In genomic region chr17:84752286-84752685, GRCm38 (mm10) we compare ENCODE assay signal across 22 mouse cellular contexts. TPM values are rescaled to one million over a fixed set of nuclear protein-coding genes. Genes with fewer than 3 reads are reported as not detected.
DNase-seq lines count a peak whose midpoint lies in the region; ATAC-seq lines count a peak whose summit lies in the region.
"Had no signal": no experiment of that assay in that cellular context is flagged by ENCODE, and none has a peak within 500 bp of the region (broad histone marks: within the 10 kb centered on the region; RNA-seq: fewer than 3 reads in every experiment).

No protein-coding gene starts in this region.

- H3K4me3 ChIP-seq in heart, embryonic 13.5 days = no peak overlapping the region
- no peak overlapping the region for H3K4me3 ChIP-seq in midbrain, embryonic 12.5 days
- no peak overlapping the region for H3K4me3 ChIP-seq in midbrain, embryonic 10.5 days
- no peak overlapping the region for H3K4me3 ChIP-seq in intestine, embryonic 15.5 days (replicated peaks)
- no peak overlapping the region for H3K4me3 ChIP-seq in midbrain, embryonic 16.5 days (ENCODE audit: low read depth, low read length)
- H3K4me3 ChIP-seq: liver, embryonic 12.5 days had no signal

- H3K27me3 ChIP-seq in heart, embryonic 13.5 days (replicated peaks) = no peaks in the 10 kb centered on the region
- H3K27me3 ChIP-seq in midbrain, embryonic 12.5 days = no peaks in the 10 kb centered on the region
- no peaks in the 10 kb centered on the region for H3K27me3 ChIP-seq in midbrain, embryonic 10.5 days (ENCODE audit: low read depth, poor library complexity, severe bottlenecking)
- H3K27me3 ChIP-seq in intestine, embryonic 15.5 days (replicated peaks) = no peaks in the 10 kb centered on the region
- no peaks in the 10 kb centered on the region for H3K27me3 ChIP-seq in midbrain, embryonic 16.5 days (ENCODE audit: control insufficient read depth, insufficient read depth, low read depth, low read length)
- H3K27me3 ChIP-seq: liver, embryonic 12.5 days; Patski had no signal

- H3K9ac ChIP-seq in heart, embryonic 13.5 days = no peak overlapping the region
- H3K9ac ChIP-seq in midbrain, embryonic 12.5 days (replicated peaks) = no peak overlapping the region
- no peak overlapping the region for H3K9ac ChIP-seq in intestine, embryonic 15.5 days
- H3K9ac ChIP-seq in midbrain, embryonic 16.5 days (ENCODE audit: low read depth, low read length) = no peak overlapping the region
- H3K9ac ChIP-seq: liver, embryonic 12.5 days; liver, postnatal 0 days had no signal

- H3K9me3 ChIP-seq in heart, embryonic 13.5 days = no peaks in the 10 kb centered on the region
- no peaks in the 10 kb centered on the region for H3K9me3 ChIP-seq in midbrain, embryonic 12.5 days
- H3K9me3 ChIP-seq in midbrain, embryonic 10.5 days (replicated peaks) = no peaks in the 10 kb centered on the region
- H3K9me3 ChIP-seq in intestine, embryonic 15.5 days = no peaks in the 10 kb centered on the region
- H3K9me3 ChIP-seq in midbrain, embryonic 16.5 days (replicated peaks; ENCODE audit: control insufficient read depth, low read length, poor library complexity, severe bottlenecking) = no peaks in the 10 kb centered on the region
- H3K9me3 ChIP-seq: liver, embryonic 12.5 days had no signal

- no peak overlapping the region for H3K4me2 ChIP-seq in heart, embryonic 13.5 days
- no peak overlapping the region for H3K4me2 ChIP-seq in midbrain, embryonic 12.5 days (replicated peaks)
- H3K4me2 ChIP-seq in intestine, embryonic 15.5 days (replicated peaks) = no peak overlapping the region
- H3K4me2 ChIP-seq in midbrain, embryonic 16.5 days (ENCODE audit: low read length) = no peak overlapping the region
- H3K4me2 ChIP-seq: liver, embryonic 12.5 days had no signal

- DNase-seq in heart, adult 9 months (ENCODE audit: low spot score in 2 of 2) = no peak
- no peak for DNase-seq in midbrain, embryonic 10.5 days (ENCODE audit: low spot score)
- DNase-seq in frontal cortex, postnatal 14 days (ENCODE audit: low spot score in 2 of 2) = no peak
- DNase-seq: adrenal gland, postnatal 10 days; cerebellum, adult 8-10 months; cerebellum, postnatal 25 days; gastrocnemius, postnatal 25 days; heart, adult 18-20 months; heart, postnatal 14 days; kidney, adult 11 months; layer of hippocampus, postnatal 36 days; left cerebral cortex, postnatal 4 days; liver, postnatal 0 days; lung, postnatal 36 days; right cerebral cortex, adult 18-20 months had no signal

- 72% methylated on average over 2 of the region's 2 CpGs for WGBS in heart, embryonic 13.5 days
- whole genome bisulfite sequencing in midbrain, embryonic 12.5 days = 81% methylated on average over 2 of the region's 2 CpGs
- WGBS in midbrain, embryonic 10.5 days = 88% methylated on average over 2 of the region's 2 CpGs
- 62% methylated on average over 2 of the region's 2 CpGs for WGBS in intestine, embryonic 15.5 days
- 72% methylated on average over 2 of the region's 2 CpGs for WGBS in midbrain, embryonic 16.5 days

- H3K36me3 ChIP-seq in heart, embryonic 13.5 days = peaks cover 58% of the 10 kb centered on the region
- H3K36me3 ChIP-seq in midbrain, embryonic 12.5 days = 0 out of 2 replicates have a peak, but pooled peaks cover 19% of the 10 kb centered on the region
- H3K36me3 ChIP-seq in midbrain, embryonic 10.5 days = peaks cover 49% of the 10 kb centered on the region
- peaks cover 4% of the 10 kb centered on the region; the same call in 1 of the 2 replicates for H3K36me3 ChIP-seq in intestine, embryonic 15.5 days
- 0 out of 2 replicates have a peak, but pooled peaks cover 2% of the 10 kb centered on the region for H3K36me3 ChIP-seq in midbrain, embryonic 16.5 days (ENCODE audit: control insufficient read depth, insufficient read depth, low read length)

- ATAC-seq in heart, embryonic 13.5 days (ENCODE audit: extremely low read depth, insufficient number of reproducible peaks, low FRiP score, low TSS enrichment) = no peak
- 0 out of 2 replicates have a peak, but pooled peaks have one; percentile 5 for ATAC-seq in midbrain, embryonic 12.5 days (ENCODE audit: low FRiP score, low read depth)
- peak; percentile 77 for ATAC-seq in intestine, embryonic 15.5 days
- ATAC-seq in midbrain, embryonic 16.5 days = no peak
- ATAC-seq: hindbrain, embryonic 16.5 days; liver, embryonic 12.5 days; liver, postnatal 0 days; Patski had no signal

- peaks cover 12% of the 10 kb centered on the region; the same call in 1 of the 2 replicates for H3K4me1 ChIP-seq in heart, embryonic 13.5 days
- H3K4me1 ChIP-seq in midbrain, embryonic 12.5 days = peaks cover 36% of the 10 kb centered on the region
- H3K4me1 ChIP-seq in midbrain, embryonic 10.5 days = peaks cover 11% of the 10 kb centered on the region
- no peaks in the 10 kb centered on the region for H3K4me1 ChIP-seq in intestine, embryonic 15.5 days (replicated peaks)
- peaks cover 17% of the 10 kb centered on the region for H3K4me1 ChIP-seq in midbrain, embryonic 16.5 days (ENCODE audit: control insufficient read depth, insufficient read depth, low read length)

- 0 out of 2 replicates have a peak overlapping the region, but pooled peaks have one; percentile 17 for H3K27ac ChIP-seq in heart, embryonic 13.5 days (replicated peaks)
- H3K27ac ChIP-seq in midbrain, embryonic 12.5 days (replicated peaks) = peak overlapping the region; percentile 71
- H3K27ac ChIP-seq in midbrain, embryonic 10.5 days (replicated peaks) = no peak overlapping the region
- no peak overlapping the region for H3K27ac ChIP-seq in intestine, embryonic 15.5 days
- H3K27ac ChIP-seq in midbrain, embryonic 16.5 days (ENCODE audit: low read length) = 0 out of 2 replicates have a peak overlapping the region, but pooled peaks have one; percentile 11
- H3K27ac ChIP-seq: liver, embryonic 12.5 days had no signal

RNA-seq across cellular contexts. Expression of gene Lrpprc, which starts 38.3 kb away (rescaled TPM):
- polyA plus RNA-seq in heart, embryonic 13.5 days (2015; fragmentation: Nextera tagmentation; extraction: Ambion mirVana) = 53.3 and 54.8 TPM in 2 replicates
- 49.5 and 53.3 TPM in 2 replicates for polyA plus RNA-seq in midbrain, embryonic 12.5 days (2016; fragmentation: Nextera tagmentation; extraction: Ambion mirVana)
- polyA plus RNA-seq in midbrain, embryonic 10.5 days (2016; fragmentation: Nextera tagmentation; extraction: Ambion mirVana) = 49.4 and 50.4 TPM in 2 replicates
- polyA plus RNA-seq in intestine, embryonic 15.5 days (2015; fragmentation: Nextera tagmentation; extraction: Ambion mirVana) = 56.7 and 57.0 TPM in 2 replicates
- polyA plus RNA-seq in midbrain, embryonic 16.5 days (2015; fragmentation: Nextera tagmentation; extraction: Ambion mirVana) = 47.5 and 51.0 TPM in 2 replicates

Comparison
In these comparisons a context has a peak if more than half of its experiments do, and no peak if none do; other contexts are left out.
1. ATAC-seq: peak in midbrain, embryonic 12.5 days (single experiment) and intestine, embryonic 15.5 days (single experiment); none in heart, embryonic 13.5 days (single experiment) and midbrain, embryonic 16.5 days (single experiment).
2. H3K27ac ChIP-seq: peak in heart, embryonic 13.5 days (single experiment), midbrain, embryonic 12.5 days (single experiment) and midbrain, embryonic 16.5 days (single experiment); none in midbrain, embryonic 10.5 days (single experiment) and intestine, embryonic 15.5 days (single experiment).